ENCODE assay signal across 29 mouse cellular contexts in the genomic region with DNA sequence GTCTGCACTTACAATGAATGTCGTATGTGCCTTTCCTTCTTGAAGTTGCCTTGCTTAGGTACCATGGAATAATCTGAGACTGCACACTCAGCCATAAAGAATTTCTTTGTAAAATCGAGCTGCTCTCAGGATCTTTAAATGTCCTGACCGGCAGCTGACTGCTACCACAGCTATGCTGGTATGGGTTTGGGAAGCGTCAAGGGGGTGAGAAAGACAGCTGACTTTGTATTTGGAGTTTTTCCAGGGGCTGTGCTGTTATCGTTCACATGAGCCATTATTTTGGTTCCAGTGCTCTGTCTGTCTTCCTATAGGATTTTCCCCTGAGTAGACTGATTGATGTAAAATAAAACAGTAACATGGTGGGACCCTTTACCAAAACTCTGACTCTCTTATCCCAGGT.
"Had no signal": no experiment of that assay in that cellular context is flagged by ENCODE, and none has a peak within 500 bp of the region (broad histone marks: within the 10 kb centered on the region; RNA-seq: fewer than 3 reads in every experiment).

No protein-coding gene starts in this region.

- H3K4me3 ChIP-seq: left cerebral cortex, adult 2 months; limb, embryonic 10.5 days; limb, embryonic 12.5 days; limb, embryonic 13.5 days; limb, embryonic 15.5 days; liver, embryonic 12.5 days; liver, embryonic 13.5 days; liver, embryonic 15.5 days; lung, embryonic 15.5 days; megakaryocyte, embryonic 14.5 days; midbrain, embryonic 10.5 days; midbrain, embryonic 12.5 days; midbrain, embryonic 13.5 days; midbrain, embryonic 15.5 days had no signal

- H3K9ac ChIP-seq: limb, embryonic 12.5 days; limb, embryonic 13.5 days; limb, embryonic 15.5 days; liver, embryonic 12.5 days; liver, embryonic 13.5 days; liver, embryonic 14.5 days; liver, embryonic 15.5 days; liver, postnatal 0 days; lung, embryonic 15.5 days; midbrain, embryonic 12.5 days; midbrain, embryonic 13.5 days; midbrain, embryonic 15.5 days had no signal

- H3K9me3 ChIP-seq: limb, embryonic 10.5 days; limb, embryonic 12.5 days; limb, embryonic 13.5 days; limb, embryonic 15.5 days; liver, embryonic 12.5 days; liver, embryonic 13.5 days; liver, embryonic 15.5 days; lung, embryonic 15.5 days; midbrain, embryonic 10.5 days; midbrain, embryonic 12.5 days; midbrain, embryonic 13.5 days; midbrain, embryonic 15.5 days had no signal

- DNase-seq: left cerebral cortex, postnatal 4 days; liver; liver, embryonic 13.5 days; liver, postnatal 0 days; lung, adult 18-20 months; lung, adult 2 months; lung, postnatal 10 days; lung, postnatal 14 days; lung, postnatal 36 days; lung, postnatal 4 days; midbrain, embryonic 14.5 days had no signal

- ATAC-seq: liver, embryonic 12.5 days; liver, postnatal 0 days; midbrain, embryonic 13.5 days; midbrain, embryonic 15.5 days; midbrain, embryonic 16.5 days had no signal

- H3K36me3 ChIP-seq: limb, embryonic 10.5 days; limb, embryonic 12.5 days; limb, embryonic 13.5 days; limb, embryonic 15.5 days; liver, embryonic 12.5 days; liver, embryonic 13.5 days; liver, embryonic 15.5 days; lung, embryonic 15.5 days; midbrain, embryonic 10.5 days; midbrain, embryonic 12.5 days; midbrain, embryonic 13.5 days; midbrain, embryonic 15.5 days had no signal

- H3K4me2 ChIP-seq: limb, embryonic 12.5 days; limb, embryonic 13.5 days; limb, embryonic 15.5 days; liver, embryonic 11.5 days; liver, embryonic 12.5 days; liver, embryonic 13.5 days; liver, embryonic 15.5 days; lung, embryonic 15.5 days; midbrain, embryonic 11.5 days; midbrain, embryonic 12.5 days; midbrain, embryonic 13.5 days; midbrain, embryonic 15.5 days had no signal

- H3K27ac ChIP-seq: left cerebral cortex, adult 2 months; limb, embryonic 10.5 days; limb, embryonic 12.5 days; limb, embryonic 13.5 days; limb, embryonic 15.5 days; liver, embryonic 12.5 days; liver, embryonic 13.5 days; liver, embryonic 14.5 days; liver, embryonic 15.5 days; lung, embryonic 15.5 days; macrophage; midbrain, embryonic 10.5 days; midbrain, embryonic 12.5 days; midbrain, embryonic 13.5 days; midbrain, embryonic 15.5 days had no signal

- H3K4me1 ChIP-seq: limb, embryonic 12.5 days; limb, embryonic 13.5 days; limb, embryonic 15.5 days; liver, embryonic 12.5 days; liver, embryonic 13.5 days; liver, embryonic 15.5 days; lung, embryonic 15.5 days; megakaryocyte, embryonic 14.5 days had no signal

- H3K27me3 ChIP-seq: limb, embryonic 12.5 days; limb, embryonic 13.5 days; limb, embryonic 15.5 days; liver, embryonic 12.5 days; liver, embryonic 13.5 days; liver, embryonic 15.5 days; lung, embryonic 15.5 days; megakaryocyte, embryonic 14.5 days; midbrain, embryonic 12.5 days; midbrain, embryonic 13.5 days; midbrain, embryonic 15.5 days had no signal
